Mouse (Mus musculus) CD4-positive, CD25-positive, alpha-beta regulatory T cell, adult 2 months (primary cell): ENCODE measurements around the gene Vmn1r200.
"Not testable (repeated sequence)": the region's sequence is repeated elsewhere in the genome, so short reads cannot be mapped to it uniquely, and the experiment has no call there.

Source experiments
- DNase-seq: peaks from one replicate; pipeline ENCODE4 v3.0.0-alpha.2; 2012; ENCODE audit warnings: low read depth, low spot score

Gene Vmn1r200

DNA sequence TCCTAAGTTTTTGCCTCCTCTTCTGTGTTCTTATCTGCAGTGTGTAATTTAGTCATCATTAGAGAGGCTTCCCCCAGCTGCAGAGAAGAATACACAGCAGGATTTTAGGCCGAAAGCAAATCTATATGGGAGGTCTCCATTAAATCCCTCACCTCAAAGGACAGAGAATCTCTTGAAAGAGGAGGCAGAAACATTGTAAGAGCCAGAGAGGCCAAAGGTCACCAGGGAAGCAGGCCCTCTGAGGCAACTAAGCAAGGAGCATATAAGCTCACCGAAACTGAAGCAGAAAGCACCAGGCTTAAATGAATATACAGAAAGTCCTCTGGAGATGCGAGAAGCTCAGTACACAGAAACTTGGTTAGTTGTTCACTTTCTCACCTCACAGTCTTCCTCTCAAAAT lies at the start of gene Vmn1r200:
TSS of gene Vmn1r200 (plus strand) at position 301 of the 400 bp plus-strand sequence.
- no peak for DNase-seq

DNA sequence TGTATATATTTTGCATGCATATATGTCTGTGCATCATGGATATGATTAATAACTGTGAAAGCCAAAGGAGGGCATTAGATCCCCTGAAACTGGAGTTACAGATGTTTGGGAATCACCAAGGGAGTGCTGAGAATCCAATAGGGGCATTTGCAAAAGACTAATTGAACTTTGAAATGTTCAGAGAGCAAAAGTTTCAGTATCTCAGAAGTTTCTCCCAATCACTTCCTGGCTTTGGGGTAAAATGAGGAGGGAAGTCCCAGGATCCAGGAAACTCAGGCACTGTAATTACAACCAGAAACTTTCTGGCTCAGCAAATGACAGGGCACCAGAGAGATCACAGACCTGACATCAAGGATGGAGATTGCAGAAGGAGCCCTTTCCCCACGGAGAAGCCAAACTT lies 40.1 kb upstream of the Vmn1r200 start, which contains the start of gene Vmn1r198:
TSS of gene Vmn1r198 (plus strand) at position 301 of the 400 bp plus-strand sequence.
- no peak for DNase-seq

DNA sequence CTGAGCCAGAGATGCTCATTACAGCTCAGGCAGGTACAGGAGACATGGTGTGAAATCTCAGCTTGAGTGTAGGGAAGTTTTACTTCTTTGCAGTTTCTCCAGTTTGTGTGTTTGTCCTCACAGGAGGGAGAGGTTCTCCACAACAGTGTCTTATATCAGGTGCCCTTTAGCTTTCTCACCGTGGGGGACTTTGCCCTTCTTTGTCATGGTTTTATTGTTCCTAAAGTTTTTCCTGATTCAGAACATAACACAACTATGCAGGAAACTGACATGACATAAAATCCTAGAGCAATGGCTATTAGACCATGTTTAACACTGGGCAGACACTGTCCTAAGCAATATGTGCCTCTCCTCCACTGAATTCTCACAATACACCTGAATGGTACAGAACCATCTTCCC lies 39.4 kb upstream of the Vmn1r200 start:
- no peak for DNase-seq

DNA sequence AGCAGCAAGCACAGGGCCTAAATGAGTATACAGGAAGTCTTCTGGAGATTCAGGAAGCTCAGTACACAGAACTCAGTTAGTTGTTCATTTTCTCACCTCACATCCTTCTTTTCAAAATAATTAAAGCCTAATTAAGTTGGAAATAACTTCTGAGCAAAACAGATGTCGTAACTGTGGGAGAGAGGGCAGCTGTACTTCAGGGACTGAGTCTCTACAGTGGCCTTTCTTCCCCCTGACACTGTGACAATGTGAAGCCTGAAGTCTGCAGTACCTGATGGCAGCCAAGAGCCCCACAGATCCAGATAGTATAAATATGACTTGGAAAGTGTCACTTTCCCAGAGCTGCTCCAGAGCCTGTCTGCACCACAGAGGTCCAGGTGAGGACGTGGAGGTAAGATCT lies 10.7 kb upstream of the Vmn1r200 start, which contains the start of gene Vmn1r199:
TSS of gene Vmn1r199 (plus strand) at position 301 of the 400 bp plus-strand sequence.
- no peak for DNase-seq

DNA sequence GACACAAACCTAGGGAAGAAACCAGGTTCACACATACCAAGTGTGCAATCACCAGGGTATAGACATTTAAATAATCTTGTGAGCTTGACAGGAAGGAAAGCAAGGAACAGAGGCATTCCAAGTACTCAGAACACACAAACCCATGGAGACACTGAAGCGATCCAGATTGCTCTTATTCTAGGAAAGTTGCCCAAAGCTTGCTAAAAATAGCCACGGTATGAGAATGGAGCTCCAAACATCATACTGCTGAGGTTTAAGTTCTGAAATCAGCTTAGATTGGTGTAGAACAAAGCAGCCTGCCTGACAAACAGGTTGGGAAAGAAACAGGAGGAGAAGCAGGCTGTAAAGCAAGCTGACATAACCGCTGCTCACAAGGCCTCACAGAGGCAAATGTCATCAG lies 9.0 kb upstream of the Vmn1r200 start:
- not testable (repeated sequence) for DNase-seq

DNA sequence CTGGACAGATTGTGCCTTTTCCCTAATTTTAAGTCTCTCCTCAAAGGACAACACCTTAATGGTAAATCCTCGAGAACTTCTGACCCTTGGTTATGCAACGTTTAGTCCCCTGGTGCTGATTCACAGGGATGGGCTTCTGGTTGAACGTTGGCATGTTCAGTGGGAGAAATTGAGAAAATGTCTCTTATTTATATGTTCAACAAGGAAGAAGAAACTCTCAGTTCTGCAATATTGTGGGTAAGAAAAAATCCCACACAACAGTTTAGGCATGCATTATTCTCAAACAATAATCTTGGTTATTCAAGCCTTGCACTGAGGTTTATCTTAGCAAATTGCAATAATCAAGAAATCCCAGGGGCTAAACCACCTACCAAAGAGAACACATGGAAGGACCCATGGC lies 6.8 kb upstream of the Vmn1r200 start:
- no peak for DNase-seq

DNA sequence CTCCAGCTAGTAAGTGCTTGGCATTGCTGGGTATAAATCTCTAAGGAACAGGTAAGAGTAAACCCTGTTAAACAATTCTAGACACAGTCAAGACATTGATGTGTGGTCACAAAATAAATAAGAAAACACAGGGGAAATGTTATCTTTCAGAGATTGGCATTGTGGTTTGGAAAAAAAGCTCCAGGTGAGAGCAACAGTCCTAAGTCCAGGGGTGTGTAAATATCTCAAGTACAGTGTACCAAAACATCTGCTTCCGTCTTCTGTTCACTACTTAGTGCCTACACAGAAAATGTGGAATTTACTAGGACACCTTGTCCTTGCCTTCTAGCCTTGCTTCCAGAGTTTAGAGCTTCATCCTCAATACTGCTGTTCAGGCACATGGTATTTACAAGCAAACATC lies 3.1 kb upstream of the Vmn1r200 start:
- DNase-seq = no peak

DNA sequence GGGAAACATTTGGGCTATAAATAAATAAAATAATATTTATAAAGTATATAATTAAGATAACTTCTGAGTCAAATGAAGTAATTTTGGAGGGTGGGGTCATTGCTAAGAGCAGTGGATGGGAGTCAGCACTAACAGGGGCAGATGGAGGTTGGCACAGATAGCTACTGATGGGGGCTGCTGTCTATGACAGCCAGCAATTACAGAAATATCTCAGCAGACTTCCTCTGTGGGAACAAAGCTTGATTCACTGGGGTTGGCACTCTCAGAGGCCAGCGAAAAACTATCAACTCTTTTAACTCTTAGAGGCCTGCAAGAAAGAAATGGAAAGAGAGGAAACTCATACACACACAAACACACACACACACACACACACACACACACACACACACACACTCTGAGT lies 12.8 kb downstream of the Vmn1r200 start:
- DNase-seq = no peak
